Mouse (Mus musculus) B cell, adult 2 months (primary cell): ENCODE results near the gene Bckdhb.
"Not testable (repeated sequence)": the region's sequence is repeated elsewhere in the genome, so short reads cannot be mapped to it uniquely, and the experiment has no call there.

Experiments used
- DNase-seq, 2 experiments: peaks; one replicate each; pipeline ENCODE4 v3.0.0; 2022

Gene Bckdhb

DNA sequence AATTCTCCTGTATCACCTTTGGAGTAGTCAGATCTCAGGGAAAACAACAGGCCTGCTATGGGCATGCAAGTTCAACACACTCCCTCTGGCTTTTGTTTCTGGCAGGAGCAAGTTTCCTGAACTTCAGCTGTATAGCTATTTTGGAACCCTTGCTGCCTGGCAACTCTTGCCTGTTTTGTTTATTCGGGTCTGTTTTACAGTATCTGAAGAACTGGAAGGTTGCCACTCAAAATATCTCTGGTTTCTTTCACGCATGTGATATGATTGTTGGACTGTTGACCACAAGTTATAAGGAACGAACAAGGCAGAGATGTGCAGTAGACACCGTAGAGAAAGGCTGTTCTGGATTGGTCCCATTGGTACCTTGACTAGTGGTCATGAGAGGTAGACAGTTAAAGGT is 39.4 kb downstream of the Bckdhb start:
- no peak for DNase-seq

GRCm38 (mm10) chr9:83967439-83968050 is 42.6 kb downstream of the Bckdhb start:
- no peak for DNase-seq

GRCm38 (mm10) chr9:83969326-83969725 is 44.4 kb downstream of the Bckdhb start:
- no peak for DNase-seq

GRCm38 (mm10) chr9:83973467-83973866 is 48.5 kb downstream of the Bckdhb start:
- no peak for DNase-seq

DNA sequence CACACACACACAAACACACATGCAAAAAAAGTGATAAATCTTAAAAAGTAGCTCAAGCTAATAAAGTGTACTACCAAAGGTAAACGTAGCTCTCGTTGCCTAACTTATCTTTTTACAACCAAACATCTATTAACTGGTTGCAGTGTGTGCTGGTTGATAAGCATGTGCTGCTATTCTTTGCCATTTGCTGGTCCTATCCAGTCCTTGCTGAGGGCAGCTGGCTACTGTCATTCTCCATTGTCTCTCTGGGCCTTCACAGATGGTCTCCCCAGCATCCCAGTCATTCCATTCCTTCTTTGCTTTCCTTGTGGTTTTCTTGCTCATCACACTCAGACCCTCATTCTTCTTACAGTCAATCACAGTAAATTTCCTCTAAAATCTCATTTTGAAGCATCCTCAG is 50.9 kb downstream of the Bckdhb start:
- no peak for DNase-seq

DNA sequence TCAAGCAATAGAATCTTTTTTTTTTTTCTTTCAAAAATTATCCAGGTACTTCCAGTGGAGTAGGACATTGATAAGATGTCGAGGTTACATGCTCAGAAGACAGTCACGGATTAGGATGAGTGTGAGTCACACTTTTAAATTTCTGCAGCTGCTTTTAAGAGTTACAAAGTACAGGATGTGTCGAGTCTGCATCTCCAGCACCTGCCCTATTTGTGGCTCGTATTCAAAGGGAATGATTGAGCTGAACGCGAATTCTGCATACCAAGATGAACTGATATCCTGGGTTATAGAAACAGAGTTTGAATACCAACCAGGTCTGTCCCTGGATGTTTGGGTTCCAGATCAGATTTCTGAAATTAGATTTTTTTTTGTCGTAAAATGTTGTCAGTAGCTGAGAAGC is 56.3 kb downstream of the Bckdhb start:
- DNase-seq, result no peak

GRCm38 (mm10) chr9:84008961-84009360 is 84.0 kb downstream of the Bckdhb start:
- DNase-seq, result no peak

DNA sequence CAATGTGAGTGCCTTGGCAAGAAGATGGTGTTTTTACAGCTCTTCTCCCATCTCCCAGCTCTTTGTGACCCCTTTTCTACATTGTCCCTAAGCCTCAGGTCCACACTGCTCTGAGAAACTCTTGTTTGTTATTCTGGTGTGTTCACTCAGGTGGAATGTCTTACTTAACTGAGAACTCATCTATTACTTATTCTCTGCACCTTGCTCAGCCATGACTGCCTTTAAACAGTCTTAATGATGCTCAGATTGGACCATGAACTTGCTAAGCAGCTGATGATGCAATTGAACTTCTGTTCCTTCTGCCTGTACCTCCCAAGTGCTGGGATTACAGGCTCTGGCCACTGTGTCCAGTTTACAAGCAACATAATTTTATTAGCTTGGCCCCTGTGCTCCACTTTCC is 86.2 kb downstream of the Bckdhb start:
- no peak for DNase-seq

DNA sequence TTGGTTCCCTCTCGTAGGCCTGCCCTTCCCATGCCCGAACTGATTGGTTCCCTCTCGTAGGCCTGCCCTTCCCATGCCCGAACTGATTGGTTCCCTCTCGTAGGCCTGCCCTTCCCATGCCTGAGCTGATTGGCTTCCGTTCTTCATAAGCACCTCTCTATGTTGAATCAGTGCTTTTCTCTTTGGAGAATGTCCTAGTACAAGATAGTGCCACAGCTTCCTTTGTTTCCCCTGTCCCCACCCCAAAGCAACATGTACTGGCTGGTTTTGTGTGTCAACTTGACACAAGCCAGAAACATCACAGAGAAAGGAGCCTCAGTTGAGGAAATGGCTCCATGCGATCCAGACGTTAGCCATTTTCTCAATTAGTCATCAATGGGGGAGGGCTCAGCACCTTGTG is 93.2 kb downstream of the Bckdhb start:
- not testable (repeated sequence) for DNase-seq

DNA sequence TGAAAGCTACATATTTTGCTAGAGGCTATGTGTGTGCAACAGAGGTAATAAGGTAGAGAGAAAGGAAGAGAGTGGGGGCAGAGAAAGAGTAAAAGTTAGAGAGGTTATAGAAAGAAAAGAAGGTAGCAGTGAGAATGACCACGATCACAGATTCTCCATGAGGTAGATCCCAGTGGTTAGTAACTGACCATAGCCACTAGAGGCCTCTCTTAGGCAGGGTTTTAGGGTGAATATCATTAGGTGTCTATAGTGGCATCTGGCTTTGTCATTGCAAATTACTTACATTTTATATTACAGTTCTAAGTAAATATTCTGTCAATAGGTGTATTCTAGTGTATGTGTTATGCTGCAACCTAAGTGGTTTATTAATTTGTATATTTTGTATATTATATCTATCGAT is 94.7 kb downstream of the Bckdhb start:
- DNase-seq, result peak; percentile 28 to 31

- no peak for DNase-seq
Measured at GRCm38 (mm10) chr9:84021189-84021588, 96.2 kb downstream of the Bckdhb start.

DNA sequence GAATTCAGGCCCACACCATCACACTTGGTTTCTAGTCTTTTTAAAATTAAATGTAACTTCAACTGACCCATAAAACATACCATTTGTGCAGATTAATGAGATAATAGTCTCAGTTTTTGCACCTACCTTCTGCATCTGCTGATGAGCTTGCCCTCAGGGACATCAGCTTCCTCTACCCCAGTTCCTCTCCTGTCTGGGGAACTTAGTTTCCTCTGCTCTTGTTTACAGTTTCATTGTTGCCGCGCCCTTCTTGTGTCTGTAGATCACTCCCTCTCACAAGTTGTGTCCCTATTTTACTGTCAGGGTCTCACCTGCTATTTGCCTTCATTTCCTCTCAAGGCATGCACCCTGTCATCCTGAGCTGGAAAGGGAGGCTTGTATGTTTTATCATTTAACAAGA is 103.2 kb downstream of the Bckdhb start:
- DNase-seq, result peak; percentile 38 to 49

DNA sequence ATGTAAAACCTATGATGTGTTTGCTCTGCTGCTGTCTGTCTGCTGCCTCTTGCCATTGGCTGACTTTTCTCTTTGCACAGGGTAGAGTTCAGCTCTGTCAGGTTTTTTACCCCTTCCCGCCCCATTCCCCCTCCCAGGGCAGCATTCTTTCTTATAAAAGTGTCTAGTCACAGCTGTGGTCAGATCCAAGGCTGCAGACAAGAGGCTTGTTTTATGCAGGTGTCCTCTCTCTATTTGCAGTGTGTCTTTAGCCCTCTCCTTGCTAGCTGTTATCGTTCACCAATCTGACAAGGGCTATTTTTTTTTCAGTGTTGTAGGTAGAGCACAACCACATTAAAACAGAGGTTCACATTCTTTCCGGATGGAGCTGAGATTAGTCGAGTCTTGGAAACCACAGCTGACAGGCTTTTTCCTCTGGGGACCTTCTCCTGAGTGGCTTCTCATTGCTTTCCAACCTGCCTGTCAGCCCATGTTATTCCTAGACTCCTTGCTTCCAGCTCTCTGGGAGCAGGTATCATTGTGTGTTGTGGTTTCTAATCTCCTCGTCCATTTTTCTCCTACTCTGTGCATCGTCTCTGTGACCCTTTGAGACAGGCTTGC is 105.8 kb downstream of the Bckdhb start:
- DNase-seq, result no peak

- no peak for DNase-seq
Measured at GRCm38 (mm10) chr9:84031406-84031805, 106.5 kb downstream of the Bckdhb start.

DNA sequence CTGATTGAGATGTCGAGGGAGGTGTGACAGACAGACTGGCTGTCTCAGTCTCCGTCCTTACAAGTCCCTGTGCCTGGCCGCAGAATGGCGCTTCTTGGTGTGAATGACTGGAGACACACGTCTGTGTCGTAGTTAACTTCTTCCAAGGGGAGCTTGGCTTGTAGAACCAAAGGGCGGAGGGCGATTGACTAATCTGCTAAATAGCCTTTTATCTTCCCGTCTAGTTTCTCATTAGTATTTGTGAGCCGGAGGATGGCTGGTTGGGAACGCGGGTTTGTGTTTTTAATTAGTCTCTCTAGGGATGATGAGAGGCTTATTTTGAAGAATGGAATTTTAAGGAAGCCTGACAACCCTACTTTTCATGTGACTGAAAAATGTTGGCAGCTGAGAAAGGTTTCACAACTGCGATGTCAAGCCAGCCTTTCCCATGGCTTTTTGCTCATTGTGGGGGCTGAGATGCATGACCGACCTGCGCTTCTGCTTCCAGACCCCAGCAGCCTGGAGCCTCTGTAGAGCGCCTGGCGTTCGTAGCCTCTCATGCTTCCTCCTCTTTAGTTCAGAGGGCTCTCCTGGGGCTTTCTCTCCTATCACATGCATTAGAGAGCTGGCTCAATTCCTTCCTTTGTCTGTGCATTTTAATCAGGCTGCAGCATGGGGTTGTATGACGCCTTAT is 107.9 kb downstream of the Bckdhb start:
- DNase-seq, result no peak

DNA sequence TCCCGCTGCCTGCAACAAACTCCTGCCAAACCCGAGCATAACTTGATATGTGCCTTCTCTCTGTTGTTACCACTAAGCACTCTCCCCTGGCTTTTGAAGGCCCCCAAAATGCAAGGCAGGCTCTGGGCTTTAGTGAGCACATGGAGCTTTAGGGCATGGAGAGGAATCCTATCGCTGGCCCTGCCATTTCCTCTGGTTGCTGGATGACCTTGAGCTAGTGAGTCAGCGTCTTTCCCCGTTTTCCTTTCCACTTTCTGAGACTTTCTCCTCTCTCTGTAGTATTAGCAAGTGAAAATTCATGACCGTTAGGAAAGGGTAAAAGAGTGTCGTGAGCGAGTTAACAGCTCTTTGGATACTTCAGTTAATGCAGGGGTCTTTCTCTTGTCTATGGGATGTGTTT is 111.1 kb downstream of the Bckdhb start:
- no peak for DNase-seq

- DNase-seq, result no peak
Measured at GRCm38 (mm10) chr9:84037224-84037623, 112.3 kb downstream of the Bckdhb start.

GRCm38 (mm10) chr9:84038946-84039345 is 114.0 kb downstream of the Bckdhb start:
- no peak for DNase-seq

DNA sequence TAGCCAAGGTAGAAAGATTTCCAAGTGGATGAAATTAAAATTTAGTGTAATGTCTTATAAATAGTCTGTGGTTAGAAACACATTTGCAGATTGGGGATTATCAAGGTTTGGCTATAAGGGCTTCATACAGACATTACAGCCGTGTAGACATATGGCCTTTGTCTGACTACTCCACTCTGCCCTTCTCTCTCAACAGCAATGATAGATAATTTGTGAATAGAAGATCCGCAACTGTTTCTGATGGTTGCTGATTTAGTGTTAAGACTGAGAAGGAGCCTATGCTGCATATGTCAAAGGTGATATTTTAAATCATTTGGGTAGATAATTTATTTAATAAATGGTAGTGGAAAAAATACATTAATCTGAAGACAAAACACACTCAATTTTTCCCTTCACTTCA is 115.4 kb downstream of the Bckdhb start:
- DNase-seq, result no peak

DNA sequence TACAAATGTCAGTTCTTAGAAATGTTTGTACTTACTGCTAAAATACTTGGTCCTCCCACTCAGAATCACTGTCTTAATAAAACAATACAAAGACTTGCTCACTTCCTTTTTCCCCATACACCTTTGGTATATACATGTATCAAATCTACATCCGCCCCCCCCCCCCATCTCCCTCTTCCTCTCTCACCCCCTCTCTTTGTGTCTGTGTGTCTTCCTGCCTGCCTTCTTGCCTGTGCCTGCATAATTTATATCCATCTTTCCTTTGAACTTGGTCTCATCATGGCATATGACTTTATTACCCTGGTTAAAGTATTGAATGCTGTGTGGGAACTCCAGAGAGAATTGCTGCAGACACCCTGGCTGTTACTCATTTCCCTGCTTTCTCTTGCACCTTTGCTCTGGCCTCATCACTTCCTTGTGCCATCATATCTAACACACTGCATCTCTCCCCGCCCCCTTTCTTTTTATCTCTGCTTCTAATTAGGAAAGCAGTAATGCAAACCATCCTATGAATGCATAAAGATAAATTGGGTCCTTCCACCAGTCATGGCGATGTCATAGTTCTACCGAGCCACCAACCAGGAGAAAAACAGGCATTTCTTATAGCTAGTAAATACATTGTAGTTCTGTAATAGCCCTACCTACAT is 116.8 kb downstream of the Bckdhb start:
- DNase-seq, result no peak

GRCm38 (mm10) chr9:84042539-84042938 is 117.6 kb downstream of the Bckdhb start:
- DNase-seq, result no peak

- DNase-seq, result no peak
Measured at GRCm38 (mm10) chr9:84044136-84044535, 119.2 kb downstream of the Bckdhb start.

- DNase-seq, result no peak
Measured at GRCm38 (mm10) chr9:84045632-84046031, 120.7 kb downstream of the Bckdhb start.

- DNase-seq, result no peak
Measured at GRCm38 (mm10) chr9:84046334-84046733, 121.4 kb downstream of the Bckdhb start.
